Mouse (Mus musculus) embryonic stem cell, embryonic (primary cell): ENCODE measurements at regions not wholly inside any gene's neighbourhood (a gene's known extent, or its start where the extent isn't known, plus 50 kb on each side); places are given as distances from the start of the nearest gene placed in this dataset.

Experiments
- CTCF ChIA-PET, 4 experiments: fragments of 300-600 bp in 2 of 4; fragments of 350-600 bp in 2 of 4; sonication (Branson Sonifier 250); formaldehyde crosslinking; loops; one replicate each; lab custom pipeline; 2022; ENCODE audit warnings: inconsistent platforms in 2 of 4; lab: Charles Lee
- POLR2A ChIA-PET, 4 experiments: fragments of 300-600 bp in 2 of 4; fragments of 350-600 bp in 2 of 4; sonication (Branson Sonifier 250); formaldehyde crosslinking; loops; one replicate each; lab custom pipeline; 2022; ENCODE audit warnings: antibody characterized with exemption in 4 of 4, inconsistent platforms in 1 of 4; lab: Charles Lee

DNA sequence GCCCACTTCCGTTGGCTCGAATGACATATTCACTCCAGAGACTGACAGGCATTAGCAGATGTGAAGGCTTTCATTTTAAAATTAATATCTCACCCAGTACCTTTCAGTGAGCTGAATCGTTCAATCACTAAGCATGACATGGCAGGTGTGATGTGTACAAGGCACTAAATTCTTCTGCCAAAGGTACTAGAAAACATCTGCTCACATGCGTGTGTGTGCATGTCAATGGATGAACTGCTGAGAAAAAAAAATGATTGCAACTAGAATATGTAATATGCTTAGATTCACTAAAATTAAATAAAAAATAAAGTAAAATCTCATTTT is 191.6 kb upstream of the Mageb18 start:
- CTCF ChIA-PET = no interaction called here
- POLR2A ChIA-PET = no interaction called here

DNA sequence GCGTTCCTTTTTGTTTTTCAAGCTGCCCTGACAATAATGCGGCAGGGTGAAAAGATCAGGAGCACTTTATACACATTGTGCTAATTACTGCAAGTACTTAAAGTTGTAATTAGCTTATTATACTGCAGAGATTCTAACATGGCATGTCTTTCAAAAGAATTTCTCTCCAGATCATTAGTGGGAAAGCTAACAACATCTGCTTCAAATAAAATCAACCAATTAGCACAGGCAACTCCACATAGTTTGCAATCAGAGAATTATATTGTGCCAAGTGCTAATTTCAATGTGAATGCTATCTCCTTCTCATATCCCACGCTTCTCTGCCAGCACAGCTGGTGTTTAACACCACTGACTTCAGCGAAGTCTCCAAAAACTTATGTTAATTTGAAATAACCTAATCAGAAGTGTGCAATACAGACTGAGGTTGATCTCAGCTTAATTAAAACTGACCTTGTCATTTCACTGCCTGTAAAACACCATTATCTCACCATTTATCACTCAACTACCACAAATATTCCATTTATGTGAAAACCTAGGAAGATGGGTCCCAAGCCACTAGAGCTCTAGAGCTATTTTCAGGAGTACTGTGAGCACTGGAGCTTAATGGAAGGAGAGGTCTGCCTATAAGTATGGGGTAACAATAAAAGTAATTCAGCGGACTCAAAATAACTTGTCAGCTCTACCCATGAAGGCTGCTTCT is 191.1 kb upstream of the Mageb18 start:
- ChIA-PET POLR2A (no interaction called here), CTCF (no interaction called here)

DNA sequence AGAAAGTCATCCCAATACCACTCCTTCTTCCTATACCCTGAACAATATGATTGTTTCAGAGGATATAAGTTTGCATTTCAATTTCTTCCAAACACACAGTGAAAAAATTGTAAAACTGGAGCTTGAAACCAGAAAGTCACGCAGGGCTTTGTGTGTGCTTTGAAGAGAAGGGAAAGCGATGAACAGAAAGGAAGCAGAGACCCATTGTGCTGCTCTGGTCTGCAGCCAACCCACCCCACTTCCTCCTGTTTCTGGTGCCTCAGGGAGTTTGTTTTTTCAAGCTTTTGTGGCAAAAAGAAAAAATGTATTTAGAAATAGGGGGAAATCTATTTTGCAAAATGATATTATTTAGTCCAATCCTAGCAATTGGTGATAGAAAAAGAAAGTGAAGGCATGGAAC is 187.4 kb upstream of the Mageb18 start:
- ChIA-PET CTCF (no interaction called here), POLR2A (no interaction called here)

- CTCF ChIA-PET = no interaction called here
These were observed 140.7 kb upstream of the Mageb18 start for GRCm38 (mm10) chrX:92740026-92740425.

DNA sequence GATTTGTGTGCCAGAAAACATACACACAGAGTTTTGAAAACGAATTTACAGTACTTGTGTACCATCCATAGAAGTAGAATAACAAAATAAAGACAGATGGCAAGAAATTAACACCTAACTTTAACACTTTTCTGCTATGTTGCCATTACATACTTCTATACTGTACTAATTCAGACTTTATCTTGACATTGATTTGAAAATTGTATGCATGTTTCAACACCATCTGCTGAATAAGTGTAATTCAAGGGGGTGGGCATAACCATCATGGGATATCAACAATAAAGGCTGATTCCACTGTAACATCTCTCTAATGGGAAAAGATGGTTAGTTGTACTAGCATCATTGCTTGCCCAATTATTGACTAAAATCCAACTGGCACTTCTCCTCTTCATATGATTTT is 110.9 kb upstream of the Mageb18 start:
- ChIA-PET CTCF (no interaction called here), POLR2A (no interaction called here)

More at GRCm38 (mm10) chrX:92740026-92740425, 140.7 kb upstream of the Mageb18 start:
- POLR2A ChIA-PET = no interaction called here

DNA sequence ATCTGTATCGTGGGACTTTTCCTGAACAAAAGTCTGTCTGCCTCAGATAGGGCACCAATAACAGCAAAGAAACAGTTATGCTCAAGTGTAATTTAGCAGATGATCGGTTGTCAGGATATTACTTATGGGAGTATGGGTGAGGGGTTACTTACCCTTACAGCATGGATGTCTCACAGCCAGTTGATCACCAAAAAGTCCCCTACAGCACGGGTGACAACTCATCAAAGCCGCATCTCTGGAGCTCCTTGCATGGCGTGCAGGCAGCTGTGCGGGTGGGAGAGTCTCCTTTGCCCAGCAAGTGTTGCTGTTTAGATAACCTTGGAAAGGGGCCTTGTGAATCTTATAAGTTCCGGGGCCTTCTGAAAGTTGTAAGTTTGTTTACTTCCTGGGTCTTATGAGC is 80.4 kb upstream of the Mageb18 start:
- ChIA-PET CTCF (interaction anchor here in 1 of 4 experiments (0.6 kb wide), 1 partner anchor 407 kb away, joined by 4 read pairs; no protein-coding TSS in a partner anchor), POLR2A (no interaction called here)

DNA sequence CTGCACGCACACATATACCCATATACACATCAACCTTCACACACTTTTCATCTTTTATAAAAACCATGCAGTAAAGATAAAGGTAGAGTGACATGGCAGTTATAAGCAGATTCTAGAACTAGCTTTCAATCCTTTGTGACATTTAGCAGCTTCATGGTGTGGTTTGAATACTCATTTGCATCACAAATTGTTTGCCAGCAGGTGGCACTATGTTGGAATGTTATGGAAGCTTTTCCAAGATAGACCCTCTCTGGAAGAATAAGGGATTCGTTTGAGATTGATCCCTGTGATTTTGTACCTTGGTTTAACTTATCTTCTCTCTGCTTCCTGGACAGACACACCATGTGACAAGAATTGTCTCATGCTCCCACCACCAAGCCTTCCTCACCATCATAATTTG is 61.8 kb upstream of the Mageb18 start:
- ChIA-PET POLR2A (no interaction called here), CTCF (no interaction called here)
